Mouse (Mus musculus) MEL (cell line): ENCODE measurements around the gene Mst1.

Experiments used
- CHD2 ChIP-seq: IDR thresholded peaks from 2 replicates; pipeline ENCODE4 v1.6.1; 2011; ENCODE audit warnings: low read length, improper control_type of control experiment
- CTCF ChIP-seq, 3 experiments: IDR thresholded peaks in 2 of 3; conservative IDR thresholded peaks in 1 of 3; 2 replicates each; pipeline ENCODE4 v1.5.1; 2011 to 2012; ENCODE audit warnings: low read length in 3 of 3, low read depth in 2 of 3, mild to moderate bottlenecking in 2 of 3, improper control_type of control experiment in 1 of 3, inconsistent platforms in 1 of 3, mixed read lengths in 1 of 3, moderate library complexity in 1 of 3; ENCODE audit not compliant: control insufficient read depth in 1 of 3, insufficient read depth in 1 of 3, poor library complexity in 1 of 3, severe bottlenecking in 1 of 3
- GATA1 ChIP-seq: IDR thresholded peaks from 2 replicates; pipeline ENCODE4 v1.6.1; 2011; ENCODE audit warnings: low read depth, low read length, improper control_type of control experiment
- HCFC1 ChIP-seq: IDR thresholded peaks from 2 replicates; pipeline ENCODE4 v1.6.1; 2012; ENCODE audit warnings: low read depth, mild to moderate bottlenecking, inconsistent platforms, low read length, improper control_type of control experiment, moderate library complexity
- MAFK ChIP-seq: IDR thresholded peaks from 2 replicates; pipeline ENCODE4 v1.6.1; 2011; ENCODE audit warnings: low read depth, mild to moderate bottlenecking, low read length, improper control_type of control experiment, borderline replicate concordance
- POLR2A ChIP-seq, 2 experiments: IDR thresholded peaks; 2 replicates each; pipeline ENCODE4 v1.6.1; 2011 to 2012; ENCODE audit warnings: low read length in 2 of 2, mild to moderate bottlenecking in 2 of 2, control low read depth in 1 of 2, improper control_type of control experiment in 1 of 2, low read depth in 1 of 2, moderate library complexity in 1 of 2; ENCODE audit not compliant: control insufficient read depth in 1 of 2, insufficient read depth in 1 of 2, poor library complexity in 1 of 2
- POLR2AphosphoS2 ChIP-seq: IDR thresholded peaks from 2 replicates; pipeline ENCODE4 v1.6.1; 2011; ENCODE audit warnings: low read length, improper control_type of control experiment
- SMC3 ChIP-seq: IDR thresholded peaks from 2 replicates; pipeline ENCODE4 v1.6.1; 2011; ENCODE audit warnings: low read depth, low read length, improper control_type of control experiment
- TAL1 ChIP-seq: IDR thresholded peaks from 2 replicates; pipeline ENCODE4 v1.6.1; 2012; ENCODE audit warnings: mild to moderate bottlenecking, inconsistent platforms, low read length, moderate library complexity, mixed read lengths

- no peak for TF ChIP-seq CTCF (IDR thresholded peaks at IDR 0.05 in 2 of 3, conservative IDR thresholded peaks at IDR 0.05 in 1 of 3; ENCODE audit: control insufficient read depth in 1 of 3, insufficient read depth in 1 of 3, low read depth in 2 of 3, low read length in 3 of 3, poor library complexity in 1 of 3, severe bottlenecking in 1 of 3)
- TF ChIP-seq TAL1 = no peak
- no peak for TF ChIP-seq POLR2A (IDR thresholded peaks at IDR 0.05; ENCODE audit: control insufficient read depth in 1 of 2, insufficient read depth in 1 of 2, low read depth in 1 of 2, low read length in 2 of 2, poor library complexity in 1 of 2)
- TF ChIP-seq HCFC1 = no peak
- no peak for TF ChIP-seq MAFK
- no peak for TF ChIP-seq GATA1
- no peak for TF ChIP-seq SMC3
- TF ChIP-seq POLR2AphosphoS2 = no peak
- TF ChIP-seq CHD2 = no peak
Measured at GRCm38 (mm10) chr9:108111101-108111592, 30.9 kb downstream of the Mst1 start.
